Mouse (Mus musculus) E14TG2a.4 (cell line): ENCODE measurements at regions not wholly inside any gene's neighbourhood (a gene's known extent, or its start where the extent isn't known, plus 50 kb on each side); places are given as distances from the start of the nearest gene placed in this dataset.

ENCODE experiments used
- CTCF ChIP-seq: conservative IDR thresholded peaks from 2 replicates; pipeline ENCODE4 v1.5.1; 2014; ENCODE audit warnings: low read length
- POU5F1 ChIP-seq: IDR thresholded peaks from 2 replicates; pipeline ENCODE4 v1.6.1; 2014; ENCODE audit warnings: low read length, borderline replicate concordance

GRCm38 (mm10) chr5:69665555-69665954 is 73.4 kb upstream of the Gnpda2 start:
- TF ChIP-seq CTCF (no peak), POU5F1 (no peak)
